Mouse (Mus musculus) left cerebral cortex, postnatal 25 days (tissue): ENCODE data around the gene P4hb. TPM values are rescaled to one million over a fixed set of nuclear protein-coding genes. Genes with fewer than 3 reads are reported as not detected.

Experiments
- DNase-seq, 2 experiments: peaks; one replicate each; pipeline ENCODE4 v3.0.0; 2022; ENCODE audit warnings: low spot score in 2 of 2, mixed read lengths in 1 of 2
- intact Hi-C: fragments of 180-260 bp; cut with DNase I; formaldehyde crosslinking; loops from one replicate; pipeline ENCODE4 v1.15.1; 2025
- total RNA-seq, 2 experiments: library from RNA; stranded (reverse); gene quantifications; 2 replicates each; pipeline ENCODE4 v1.2.3; 2021

P4hb gene
- total RNA-seq, result 100 to 1,000 TPM; 125 to 127 TPM

DNA sequence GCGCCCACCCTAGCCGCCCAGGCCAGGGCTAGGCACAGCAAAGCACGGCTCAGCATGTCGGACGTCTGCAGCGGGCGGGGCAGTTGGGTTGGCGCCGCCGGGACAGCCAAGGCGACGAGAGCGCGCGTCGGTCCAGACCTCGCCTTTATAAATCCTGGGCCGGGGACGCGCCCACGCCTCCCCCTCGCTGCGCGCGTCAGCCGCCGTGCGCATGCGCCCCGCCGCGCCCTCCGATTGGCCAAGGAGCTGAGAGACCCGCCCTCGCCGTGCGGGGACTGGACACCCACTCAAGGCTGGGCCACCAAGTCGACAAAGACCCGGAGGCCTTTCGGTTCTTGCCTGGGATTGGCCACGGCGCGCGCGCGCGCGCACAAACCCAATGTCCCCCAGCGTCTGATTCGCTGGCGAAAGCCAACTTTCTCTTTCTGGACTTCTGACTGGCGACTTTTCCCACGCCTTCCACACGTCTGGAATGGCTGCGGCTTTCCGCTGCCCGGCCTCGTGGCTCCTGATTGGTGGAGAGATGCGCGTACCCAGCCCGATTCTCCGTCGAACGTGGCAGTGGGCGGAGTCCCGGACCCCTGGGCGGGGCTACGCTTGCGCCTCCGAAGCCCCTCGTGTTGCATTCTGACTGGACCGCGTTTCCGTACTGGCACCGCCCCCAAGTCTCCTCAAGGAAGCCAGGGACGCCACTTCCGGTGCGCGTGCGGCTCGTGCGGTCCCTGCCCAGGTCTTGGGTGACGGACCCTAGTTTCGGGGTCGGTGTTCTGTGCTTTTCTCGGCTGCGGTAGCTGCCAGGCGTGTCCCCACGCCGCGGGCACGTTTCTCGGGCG is at the start of gene P4hb:
P4hb (minus strand) TSS at position 502 of the 833 bp plus-strand sequence.
- intact Hi-C loops, result loop anchor here (1.0 to 2.0 kb wide), 2 partner anchors 8 to 54 kb away; partner anchors contain the start of gene Arhgdia

DNA sequence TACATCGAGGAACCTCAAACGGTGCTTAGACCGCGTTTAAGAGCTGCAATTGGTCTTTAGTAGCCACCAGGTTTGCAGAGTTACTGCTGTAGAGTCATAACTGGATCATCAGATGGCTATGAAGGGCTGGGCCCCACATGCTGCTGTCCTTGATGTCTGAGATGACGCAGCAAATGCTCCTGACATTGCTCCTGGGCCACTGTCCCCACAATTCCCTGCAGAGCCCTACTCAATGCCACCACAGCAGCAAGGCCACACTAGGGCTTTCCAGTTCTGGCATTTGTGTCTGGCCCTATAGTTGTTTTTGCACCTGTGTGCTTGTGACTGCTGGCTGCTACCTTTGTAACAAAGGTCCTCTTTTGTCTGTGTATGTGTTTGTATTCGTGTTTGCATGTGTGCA is 49.8 kb upstream of the P4hb start:
- intact Hi-C loops, result no loop called here
- DNase-seq, result no peak

More for the DNA sequence above, at the start of gene P4hb:
- DNase-seq, result peak; percentile 100

DNA sequence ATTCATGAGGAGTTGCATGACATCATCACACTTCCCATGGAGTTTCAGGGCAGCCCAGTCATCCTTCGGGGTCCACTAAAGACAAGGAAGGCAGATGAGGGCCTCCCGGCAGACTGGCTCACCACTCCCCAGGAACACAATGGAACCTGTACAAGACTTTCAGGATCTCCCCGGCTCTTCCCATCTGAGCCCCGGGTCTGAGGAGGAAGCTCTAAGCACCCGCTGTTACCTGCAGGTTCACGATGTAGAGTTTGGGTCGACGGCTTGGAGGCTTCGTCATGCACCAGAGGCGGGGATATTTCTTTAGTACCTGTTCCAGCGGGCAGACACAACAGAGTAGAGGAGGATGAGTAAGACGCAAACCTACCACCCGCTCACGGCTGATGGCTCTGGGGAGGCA is 47.1 kb upstream of the P4hb start:
- no peak for DNase-seq
- intact Hi-C loops, result no loop called here

DNA sequence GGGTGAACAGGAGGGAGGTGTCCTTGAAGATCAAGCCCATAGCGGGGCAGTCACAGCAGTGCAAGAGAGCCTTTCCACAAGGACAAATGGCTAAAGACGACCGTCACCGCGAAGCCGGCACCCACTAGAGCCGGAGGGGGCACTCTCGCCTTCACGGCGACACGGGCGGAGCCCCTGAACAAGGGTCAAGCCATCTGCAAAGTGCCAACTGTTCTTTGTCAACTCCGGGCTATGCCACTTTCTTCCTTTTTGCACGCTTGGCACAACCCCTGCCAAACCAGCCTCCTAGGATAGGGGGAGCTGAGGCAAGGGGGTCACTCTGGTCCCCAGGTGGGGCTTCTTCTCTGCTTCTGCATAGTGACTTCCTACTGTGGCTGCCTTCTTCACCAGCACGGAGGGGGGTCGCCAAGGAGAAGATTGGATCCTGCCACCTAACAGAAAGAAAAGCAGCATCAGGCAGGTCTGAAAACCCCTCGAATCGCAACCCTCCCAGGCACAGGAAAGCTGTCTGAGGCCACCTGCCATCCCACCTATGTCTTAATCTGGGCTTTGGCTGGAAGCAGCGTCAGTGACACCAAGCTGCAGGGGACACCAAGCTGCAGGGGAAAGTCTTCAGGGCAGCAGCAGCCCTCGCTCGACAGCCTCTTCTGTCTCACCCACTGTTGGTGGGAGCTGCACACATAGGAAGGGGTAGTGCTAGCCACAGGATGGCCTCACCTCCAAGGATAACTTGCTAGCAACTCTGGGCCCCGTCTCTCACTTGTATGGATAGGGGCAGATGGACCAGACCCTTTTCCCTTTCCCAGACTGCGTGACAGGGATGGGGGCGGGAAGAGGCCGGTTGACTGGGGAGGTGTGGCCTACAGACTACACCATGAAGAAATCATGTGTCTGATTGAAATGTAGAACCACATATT is 45.8 kb upstream of the P4hb start:
- intact Hi-C loops, result loop anchor here (5.0 kb wide), 1 partner anchor 158 kb away; no protein-coding TSS in a partner anchor
- DNase-seq, result no peak

DNA sequence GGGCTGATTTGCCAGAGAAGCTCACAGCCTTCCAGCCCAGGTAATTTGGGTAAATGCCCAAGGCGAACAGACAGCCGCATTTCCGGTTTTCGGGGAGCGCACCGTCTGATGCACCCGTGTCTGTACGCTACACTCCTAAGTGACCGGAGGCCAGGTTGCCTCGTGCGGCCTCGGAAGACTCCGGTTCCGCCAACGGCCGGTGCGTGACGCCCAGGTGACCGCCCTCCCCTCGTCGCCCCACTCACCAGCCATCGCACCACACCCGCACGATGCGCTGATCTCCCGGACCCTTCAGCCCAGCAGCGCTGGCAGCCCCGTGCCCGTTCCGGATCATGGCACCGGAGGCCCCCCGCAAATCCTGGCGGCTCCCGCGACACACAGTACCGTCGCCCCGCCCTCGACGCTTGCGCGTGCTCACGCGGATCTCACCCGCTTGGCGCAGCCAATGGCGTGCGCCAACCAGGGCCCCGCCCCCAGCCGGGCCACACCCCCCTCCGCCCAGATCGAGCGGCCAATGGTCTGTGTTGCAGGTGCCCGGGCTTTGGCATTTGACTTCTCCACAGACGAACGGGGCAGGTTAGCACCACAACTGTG is 44.6 kb upstream of the P4hb start, which contains the start of gene Pcyt2:
Pcyt2 (minus strand) TSS at position 418 of the 594 bp plus-strand sequence.
- intact Hi-C loops, result loop anchor here (5.0 kb wide), 1 partner anchor 160 kb away; no protein-coding TSS in a partner anchor
- peak; percentile 90 to 94 for DNase-seq

DNA sequence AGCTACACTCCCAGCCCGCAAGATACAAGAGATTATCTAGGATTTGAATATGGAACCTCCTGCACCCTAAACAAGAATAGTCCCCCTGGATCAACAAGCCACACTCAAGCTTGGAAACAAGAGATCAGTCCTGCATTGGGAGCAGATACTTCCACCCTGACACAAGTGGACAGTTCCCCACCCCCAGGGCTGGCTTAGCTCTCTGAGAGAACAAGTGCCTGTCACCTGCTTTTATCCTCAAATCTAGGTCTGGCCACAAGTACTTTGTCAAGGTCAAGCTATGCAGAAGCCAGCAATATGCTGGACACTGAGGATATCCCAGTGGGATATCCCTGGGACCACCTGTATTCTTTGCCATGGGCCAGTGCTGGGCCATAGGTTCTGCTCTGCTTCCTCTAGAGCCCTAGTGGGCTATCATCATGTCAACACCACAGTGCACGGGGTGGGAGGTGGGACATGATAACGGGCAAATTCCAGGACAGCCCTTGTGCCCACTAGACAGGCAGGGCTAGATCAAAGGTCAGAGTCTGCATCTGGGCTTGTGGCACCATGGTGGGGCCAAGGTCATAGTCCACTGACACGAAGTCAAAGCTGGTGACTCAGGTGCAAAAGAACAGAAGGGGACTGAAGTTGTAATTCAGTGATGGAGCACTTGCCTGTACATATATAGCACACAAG is 43.7 kb upstream of the P4hb start:
- no peak for DNase-seq

DNA sequence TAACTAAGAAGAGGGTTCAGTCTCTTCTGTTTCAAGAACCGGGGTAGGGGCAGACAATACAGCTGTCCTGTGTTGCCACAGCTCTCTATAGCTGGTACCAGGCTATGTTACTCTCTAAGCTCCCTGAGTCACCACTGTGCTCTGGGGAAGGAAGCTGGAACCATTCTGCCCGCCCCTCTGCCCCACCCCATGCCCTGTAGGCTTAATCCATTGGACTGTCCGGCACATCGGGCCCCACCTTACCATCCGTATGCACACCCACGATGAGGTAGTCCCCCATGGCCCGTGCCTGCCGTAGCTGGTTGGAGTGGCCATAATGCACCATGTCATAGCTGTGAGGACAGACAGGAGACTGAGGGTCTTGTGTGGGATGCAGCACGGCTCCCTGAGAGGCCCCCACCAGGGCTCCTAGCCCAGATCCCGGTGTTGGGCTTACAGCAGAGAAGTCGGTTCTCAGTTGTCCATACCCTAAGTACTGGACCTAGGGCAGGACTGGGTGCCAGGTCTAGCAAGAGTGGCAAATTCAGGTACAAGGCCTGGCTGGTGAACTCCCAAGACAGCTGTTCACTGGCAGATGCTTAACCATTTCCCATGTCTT is 42.7 kb upstream of the P4hb start:
- no peak for DNase-seq
- intact Hi-C loops, result loop anchor here (5.0 kb wide), 1 partner anchor 162 kb away; no protein-coding TSS in a partner anchor

More for the DNA sequence above, 43.7 kb upstream of the P4hb start:
- intact Hi-C loops, result loop anchor here (5.0 kb wide), 1 partner anchor 161 kb away; no protein-coding TSS in a partner anchor

DNA sequence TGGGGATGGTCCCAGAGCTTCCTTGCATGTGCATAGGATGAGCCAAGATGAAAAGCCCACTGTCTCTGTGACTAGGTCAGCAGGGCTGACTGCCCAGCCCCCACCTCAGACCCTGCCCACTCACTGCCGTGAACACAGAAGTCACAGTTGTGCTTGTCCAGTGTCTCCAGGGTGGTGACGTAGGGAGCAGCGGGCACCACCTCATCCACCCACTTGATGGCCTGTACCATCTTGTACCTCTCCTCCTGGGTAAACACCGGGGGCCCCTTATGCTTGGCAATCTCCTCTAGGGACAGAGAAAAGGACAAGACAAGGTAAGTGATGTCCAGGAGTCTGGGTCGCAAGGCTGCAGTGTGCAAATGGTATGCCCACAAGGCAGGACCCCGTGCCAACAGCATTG is 42.1 kb upstream of the P4hb start:
- DNase-seq, result no peak
- intact Hi-C loops, result loop anchor here (5.0 kb wide), 1 partner anchor 162 kb away; no protein-coding TSS in a partner anchor

DNA sequence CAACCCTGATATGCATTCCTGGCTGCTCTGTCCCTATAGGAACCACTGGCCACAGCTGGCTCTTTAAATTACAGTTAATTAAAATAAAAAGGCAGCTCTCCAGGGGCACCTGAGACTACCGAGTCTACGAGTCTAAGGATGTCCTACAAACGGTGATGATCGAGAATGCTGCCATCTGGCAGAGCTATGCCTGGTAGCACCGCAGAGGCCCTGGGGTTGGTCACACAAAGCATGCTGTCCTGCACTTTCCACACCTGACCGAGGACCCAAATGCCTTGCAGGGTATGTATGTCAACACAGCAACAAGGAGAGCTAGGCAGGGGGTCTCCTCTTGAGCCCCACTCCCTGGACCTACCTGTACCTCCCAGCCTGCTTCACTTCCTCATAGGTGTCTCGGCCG is 40.9 kb upstream of the P4hb start:
- intact Hi-C loops, result loop anchor here (2.0 kb wide), 1 partner anchor 125 kb away; no protein-coding TSS in a partner anchor
- DNase-seq, result no peak

DNA sequence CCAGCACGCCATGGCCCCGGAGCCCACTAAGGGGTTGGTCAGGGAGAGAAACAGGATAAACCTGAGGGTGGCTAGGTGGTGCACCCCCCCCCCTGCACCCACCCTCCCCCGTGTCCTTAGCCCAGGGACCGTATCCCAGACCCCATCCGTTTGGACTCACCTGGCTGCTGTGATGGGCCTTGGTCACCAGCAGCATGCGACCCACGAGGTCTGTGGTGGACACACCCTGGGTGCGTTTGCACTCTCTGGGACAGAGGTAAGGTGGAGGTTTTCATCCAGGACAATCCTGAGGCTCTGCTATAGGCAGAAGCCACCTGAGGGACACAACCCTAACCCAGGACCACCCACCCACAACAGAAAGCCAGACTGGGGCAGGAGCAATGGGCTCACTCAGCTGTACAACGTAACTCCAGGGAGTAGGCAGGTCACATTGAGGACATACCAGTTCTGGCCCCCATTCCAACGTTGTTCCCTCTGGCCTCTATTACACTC is 40.5 kb upstream of the P4hb start:
- intact Hi-C loops, result loop anchor here (2.0 kb wide), 1 partner anchor 125 kb away; no protein-coding TSS in a partner anchor
- DNase-seq, result no peak

DNA sequence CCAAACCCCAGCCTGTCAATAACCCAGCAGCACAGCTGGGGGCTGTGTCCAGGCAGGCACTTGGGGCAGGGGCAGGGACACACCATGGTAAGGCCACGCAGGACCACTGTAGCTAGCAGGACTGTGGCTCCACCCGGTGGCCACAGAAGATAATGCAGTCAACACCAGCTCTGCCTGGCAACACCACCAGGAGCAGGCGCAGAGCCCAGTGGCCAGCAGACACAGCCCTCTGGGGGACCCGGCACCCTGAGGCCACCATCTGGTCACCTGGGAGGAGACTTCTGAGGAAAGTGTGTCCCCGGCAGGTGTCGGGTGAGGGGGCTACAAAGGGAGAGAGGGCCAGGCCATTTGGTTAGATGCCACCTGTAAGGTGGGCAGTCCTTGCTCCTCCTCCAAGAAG is 39.7 kb upstream of the P4hb start:
- peak; percentile 54 to 55 for DNase-seq
- intact Hi-C loops, result loop anchor here (2.0 kb wide), 1 partner anchor 124 kb away; no protein-coding TSS in a partner anchor

DNA sequence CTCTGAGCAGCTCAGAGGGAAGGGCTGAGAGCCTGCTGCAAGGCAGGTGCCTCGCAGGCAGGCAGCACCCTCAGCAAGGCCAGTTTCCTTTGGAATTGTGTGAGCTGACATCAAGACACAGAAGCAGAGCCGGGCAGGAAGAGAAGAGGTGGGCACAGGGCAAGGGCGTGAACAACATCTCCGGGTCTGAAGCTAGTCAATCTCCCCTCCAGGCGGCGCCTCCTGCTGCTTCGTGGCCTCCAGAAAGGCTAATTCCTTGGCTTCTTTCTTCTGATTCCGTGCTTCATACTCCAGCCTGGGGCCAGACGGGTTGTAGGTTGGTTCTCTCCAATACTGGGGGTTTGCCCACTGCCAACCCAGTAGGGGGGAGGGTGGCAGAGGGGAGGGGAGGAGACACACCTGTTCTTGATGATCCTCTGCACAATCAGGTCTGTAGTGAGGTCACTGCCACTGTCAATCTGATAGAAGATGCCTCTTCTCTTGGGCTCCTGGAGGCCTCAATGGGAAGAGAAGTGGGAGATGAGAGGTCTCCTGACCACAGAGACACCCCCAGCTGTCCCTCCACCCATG is 37.5 kb upstream of the P4hb start:
- no peak for DNase-seq
- intact Hi-C loops, result no loop called here

DNA sequence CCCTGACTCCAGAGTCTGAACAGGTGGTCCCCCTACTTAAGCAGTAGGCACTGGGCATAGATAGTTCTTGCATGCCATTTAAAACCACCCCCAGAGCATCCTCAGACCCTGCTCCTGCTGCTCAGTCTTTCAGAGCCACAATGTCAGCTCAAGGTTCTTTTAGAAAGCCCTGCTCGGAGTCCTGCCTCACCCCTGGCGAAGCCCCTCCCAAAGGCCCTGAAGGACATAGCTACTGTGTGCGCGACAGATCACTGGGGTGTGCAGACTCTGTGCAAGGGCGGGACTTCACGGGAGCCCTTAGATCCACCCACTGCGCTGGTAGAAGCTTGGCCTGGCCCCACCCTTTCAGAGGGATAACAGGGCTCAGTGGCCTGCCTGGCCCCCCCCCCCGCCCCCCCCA is 36.2 kb upstream of the P4hb start:
- intact Hi-C loops, result no loop called here
- no peak for DNase-seq

DNA sequence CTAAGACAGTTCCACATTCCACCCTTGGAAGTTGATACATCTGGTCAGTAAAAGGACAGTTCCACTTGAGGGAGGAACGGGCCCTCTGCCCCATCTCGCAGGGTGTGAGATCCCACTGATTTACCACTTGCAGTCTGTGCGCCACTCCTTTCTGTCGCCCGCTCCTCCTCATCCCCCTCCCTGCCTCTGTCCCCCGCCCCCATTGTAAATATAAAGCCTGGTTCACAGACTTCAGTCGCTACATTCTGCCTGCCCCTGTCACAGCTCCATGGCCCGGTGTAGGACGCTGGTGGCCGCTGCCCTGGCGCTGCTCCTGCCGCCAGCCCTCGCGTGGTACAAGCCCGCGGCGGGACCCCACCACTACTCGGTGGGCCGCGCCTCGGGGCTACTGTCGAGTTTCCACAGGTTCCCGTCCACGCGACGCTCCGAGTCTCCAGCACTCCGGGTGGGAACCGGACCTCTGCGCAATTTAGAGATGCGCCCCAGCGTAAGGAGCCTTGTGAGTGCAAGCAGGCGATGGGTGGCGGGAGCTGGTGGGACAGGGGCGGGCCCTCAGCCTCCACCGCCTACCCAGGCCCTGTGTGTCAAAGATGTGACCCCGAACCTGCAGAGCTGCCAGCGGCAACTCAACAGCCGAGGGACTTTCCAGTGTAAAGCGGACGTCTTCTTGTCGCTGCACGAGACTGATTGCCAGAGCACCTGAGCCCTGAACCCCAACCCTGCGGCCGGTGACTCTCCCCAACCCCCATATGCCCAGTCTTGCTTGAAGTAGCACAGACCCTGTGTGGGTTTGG is 35.4 kb upstream of the P4hb start, which contains the start of gene Npb:
Npb (plus strand) TSS at position 237 of the 794 bp plus-strand sequence.
- intact Hi-C loops, result no loop called here
- no peak for DNase-seq

DNA sequence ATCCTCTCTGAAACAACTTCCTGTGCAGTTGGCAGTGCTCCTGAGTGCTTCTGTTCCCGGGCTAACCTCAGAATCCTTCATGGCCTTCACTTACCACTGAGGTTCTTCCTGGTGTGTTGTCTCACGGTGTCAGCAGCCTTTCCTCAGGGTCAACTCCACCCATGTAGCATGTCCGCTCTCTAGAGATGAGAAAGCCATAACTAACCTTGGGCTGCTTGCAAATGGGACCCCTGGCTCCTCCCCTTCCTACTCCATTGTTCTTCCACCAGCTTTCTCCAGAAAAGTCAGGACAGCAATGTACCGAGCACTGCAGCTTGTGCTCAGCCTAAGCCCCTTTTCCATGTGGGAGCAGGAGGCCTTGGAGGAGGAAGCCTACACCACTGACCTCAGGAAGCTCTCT is 33.7 kb upstream of the P4hb start:
- no peak for DNase-seq
- intact Hi-C loops, result no loop called here

DNA sequence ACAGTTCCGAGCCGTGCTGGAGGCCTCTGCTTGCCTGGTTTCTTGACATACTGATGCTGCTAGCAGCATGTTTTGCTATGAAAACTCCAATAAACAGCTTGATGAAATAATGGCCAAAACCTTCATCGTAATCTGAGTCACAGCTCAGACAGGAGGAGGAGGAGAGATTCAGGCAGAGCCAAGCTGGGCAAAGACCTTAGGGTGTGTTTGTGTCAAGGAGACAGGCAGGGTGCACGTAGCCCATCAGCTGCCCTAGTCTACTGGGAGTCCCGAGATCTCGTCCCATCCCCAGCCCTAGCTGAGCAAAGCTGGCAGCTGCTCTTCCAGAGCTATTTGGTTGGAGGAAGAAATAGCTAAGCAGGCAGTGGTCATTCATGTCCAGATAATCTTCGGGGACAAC is 32.6 kb upstream of the P4hb start:
- intact Hi-C loops, result no loop called here
- DNase-seq, result no peak

DNA sequence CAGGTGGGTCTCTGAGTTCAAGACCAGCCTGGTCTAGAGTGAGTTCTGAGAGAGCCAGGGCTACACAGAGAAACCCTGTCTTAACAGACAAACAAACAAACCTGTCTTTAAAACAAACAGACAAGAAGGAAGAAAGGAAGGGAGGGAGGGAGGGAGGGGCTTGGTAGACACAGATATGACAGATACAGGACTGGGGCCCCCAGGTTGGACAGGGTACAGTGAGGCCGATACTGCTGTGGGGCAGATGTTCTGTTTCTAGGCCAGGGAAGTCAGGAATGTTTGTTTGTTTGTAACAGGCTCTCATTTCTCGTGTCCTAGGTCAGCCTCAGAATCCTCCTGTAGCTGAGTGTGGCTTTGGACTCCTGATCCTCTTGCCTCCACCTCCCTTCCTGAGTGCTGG is 30.5 kb upstream of the P4hb start:
- DNase-seq, result no peak
- intact Hi-C loops, result no loop called here
